Mouse (Mus musculus) adrenal gland, postnatal 36 days (tissue): ENCODE measurements around the gene Dennd5a. TPM values are rescaled to one million over a fixed set of nuclear protein-coding genes. Genes with fewer than 3 reads are reported as not detected.

Source experiments
- DNase-seq, 2 experiments: peaks; one replicate each; pipeline ENCODE4 v3.0.0; 2021; ENCODE audit warnings: mixed read lengths in 1 of 2
- total RNA-seq, 2 experiments: library from RNA; stranded (reverse); gene quantifications; 2 replicates each; pipeline ENCODE4 v1.2.3; 2021

The Dennd5a gene
- total RNA-seq, 2 experiments from 2014 or later = 161 to 174 TPM

DNA sequence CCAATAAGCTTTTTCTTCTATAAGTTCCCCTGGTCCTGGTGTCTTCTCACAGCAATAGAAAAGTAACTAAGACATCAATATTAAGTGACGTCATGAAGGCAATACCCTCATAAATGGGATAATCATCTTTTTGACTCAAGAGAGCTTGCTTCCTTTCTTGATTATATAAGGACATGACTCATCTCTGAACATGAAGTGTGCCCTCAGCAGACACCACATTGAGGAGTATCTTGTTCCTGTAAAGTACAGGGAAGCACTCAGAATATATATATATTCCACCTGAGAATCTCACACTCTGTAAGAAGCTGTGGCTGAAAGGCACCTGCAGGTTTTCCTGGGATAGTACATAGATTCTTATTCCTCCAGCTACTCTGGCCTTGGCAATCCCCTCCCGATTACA is 77.7 kb downstream of the Dennd5a start:
- DNase-seq = no peak

DNA sequence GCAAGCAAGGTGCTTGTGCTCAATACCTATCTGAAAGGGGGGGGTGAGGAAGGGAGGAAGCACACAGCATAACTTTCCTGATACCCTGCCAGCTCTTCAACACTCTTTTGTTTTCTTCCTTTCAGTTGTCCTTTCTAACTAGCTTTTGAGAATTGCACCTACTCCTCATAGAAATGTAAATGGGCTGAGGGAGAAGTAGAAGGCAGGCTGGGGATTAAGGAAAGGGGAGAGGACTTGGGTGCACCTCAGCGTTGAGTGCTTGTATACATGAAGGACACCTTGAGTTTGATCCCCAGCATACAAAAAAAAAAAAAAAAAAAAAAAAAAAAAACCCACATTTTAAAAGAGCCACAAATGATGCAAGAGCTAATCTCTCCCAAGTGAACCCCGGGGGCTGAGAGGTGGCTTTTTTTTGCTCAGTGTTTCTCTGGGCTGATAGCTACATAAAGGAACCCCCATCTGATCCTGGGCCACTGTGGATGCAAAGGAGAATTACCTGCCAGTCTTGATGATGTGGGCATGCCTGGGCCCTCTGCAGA is 78.6 kb downstream of the Dennd5a start:
- no peak for DNase-seq

GRCm38 (mm10) chr7:109879158-109879557 is 81.1 kb downstream of the Dennd5a start:
- DNase-seq = peak in 1 of 2 experiments; percentile 14

DNA sequence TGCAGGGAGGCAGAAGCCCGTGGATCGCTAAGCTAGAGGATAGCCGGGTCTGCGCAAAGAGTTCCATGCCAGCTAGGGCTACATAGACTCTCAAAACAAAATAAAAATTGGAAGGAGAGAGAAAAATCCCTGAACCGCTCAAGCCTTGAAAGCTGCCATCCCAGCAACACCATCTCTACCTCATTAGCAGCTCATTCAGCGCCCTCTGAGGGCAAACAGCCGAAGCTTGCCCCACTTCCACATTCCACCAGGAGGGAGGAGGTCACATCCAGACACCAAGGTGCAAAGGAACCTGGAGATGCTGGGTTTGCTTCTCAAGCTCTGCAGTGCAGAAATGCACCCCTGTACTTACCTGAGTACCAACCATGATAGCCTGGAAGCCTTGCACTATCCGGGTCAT is 84.2 kb downstream of the Dennd5a start:
- no peak for DNase-seq

DNA sequence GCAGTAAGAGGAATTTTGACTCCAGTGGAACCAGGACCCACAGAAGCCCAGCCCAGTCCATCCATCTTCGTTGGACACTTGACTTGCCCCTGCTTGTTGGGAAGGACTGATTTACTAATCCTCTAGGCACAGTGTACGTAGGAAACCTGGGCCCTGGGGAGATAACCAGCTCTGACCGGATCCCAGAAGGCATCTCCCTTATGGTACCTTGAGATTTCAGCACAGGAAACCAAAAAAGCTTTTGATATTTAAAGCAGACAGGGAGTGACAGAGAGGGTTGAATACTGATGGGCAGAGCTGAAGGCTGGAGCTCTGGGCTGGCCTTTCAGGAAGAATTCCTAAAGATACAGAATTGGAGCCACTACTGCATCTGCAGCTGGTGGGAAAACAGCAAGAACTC is 84.7 kb downstream of the Dennd5a start:
- DNase-seq = no peak

DNA sequence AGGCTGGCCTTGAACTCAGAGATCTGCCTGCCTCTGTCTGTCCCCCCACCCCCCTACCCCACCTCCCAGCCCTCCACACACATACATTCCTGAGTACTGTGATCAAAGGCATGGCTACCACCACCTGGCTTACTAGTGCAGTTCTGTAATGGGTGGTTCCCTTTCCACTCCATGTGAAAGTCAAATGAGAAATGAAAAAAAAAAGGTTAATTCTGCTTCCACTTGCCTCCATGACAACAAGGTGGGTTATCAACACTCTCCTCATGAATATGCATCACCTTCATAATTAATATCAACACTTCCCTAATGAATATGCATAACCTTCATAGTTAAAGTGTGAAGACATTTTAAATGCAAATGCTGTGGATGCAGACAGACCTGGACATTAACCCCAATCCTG is 85.2 kb downstream of the Dennd5a start:
- no peak for DNase-seq

DNA sequence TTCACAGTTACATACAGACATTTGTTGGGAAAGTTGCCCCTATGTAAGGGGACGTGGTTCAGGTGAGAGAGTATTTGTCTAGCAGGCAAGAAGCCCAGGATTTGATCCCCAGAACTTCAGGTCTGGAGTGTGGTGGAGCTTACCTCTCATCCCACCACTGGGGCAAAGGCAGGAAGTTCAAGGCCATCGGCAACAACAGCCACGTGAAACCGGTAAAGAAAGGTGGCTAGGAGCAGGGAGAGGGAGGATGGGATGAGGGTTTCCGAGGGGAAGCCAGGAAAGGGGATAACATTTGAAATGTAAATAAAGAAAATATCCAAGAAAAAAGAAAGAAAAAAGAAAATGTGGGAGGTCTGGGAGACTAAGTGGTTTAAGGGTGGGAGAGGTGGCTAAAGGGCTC is 87.1 kb downstream of the Dennd5a start:
- no peak for DNase-seq

- no peak for DNase-seq
Measured at GRCm38 (mm10) chr7:109871232-109871631, 89.0 kb downstream of the Dennd5a start.

- DNase-seq = no peak
Measured at GRCm38 (mm10) chr7:109868498-109868897, 91.8 kb downstream of the Dennd5a start.

- no peak for DNase-seq
Measured at GRCm38 (mm10) chr7:109866643-109867042, 93.6 kb downstream of the Dennd5a start.

DNA sequence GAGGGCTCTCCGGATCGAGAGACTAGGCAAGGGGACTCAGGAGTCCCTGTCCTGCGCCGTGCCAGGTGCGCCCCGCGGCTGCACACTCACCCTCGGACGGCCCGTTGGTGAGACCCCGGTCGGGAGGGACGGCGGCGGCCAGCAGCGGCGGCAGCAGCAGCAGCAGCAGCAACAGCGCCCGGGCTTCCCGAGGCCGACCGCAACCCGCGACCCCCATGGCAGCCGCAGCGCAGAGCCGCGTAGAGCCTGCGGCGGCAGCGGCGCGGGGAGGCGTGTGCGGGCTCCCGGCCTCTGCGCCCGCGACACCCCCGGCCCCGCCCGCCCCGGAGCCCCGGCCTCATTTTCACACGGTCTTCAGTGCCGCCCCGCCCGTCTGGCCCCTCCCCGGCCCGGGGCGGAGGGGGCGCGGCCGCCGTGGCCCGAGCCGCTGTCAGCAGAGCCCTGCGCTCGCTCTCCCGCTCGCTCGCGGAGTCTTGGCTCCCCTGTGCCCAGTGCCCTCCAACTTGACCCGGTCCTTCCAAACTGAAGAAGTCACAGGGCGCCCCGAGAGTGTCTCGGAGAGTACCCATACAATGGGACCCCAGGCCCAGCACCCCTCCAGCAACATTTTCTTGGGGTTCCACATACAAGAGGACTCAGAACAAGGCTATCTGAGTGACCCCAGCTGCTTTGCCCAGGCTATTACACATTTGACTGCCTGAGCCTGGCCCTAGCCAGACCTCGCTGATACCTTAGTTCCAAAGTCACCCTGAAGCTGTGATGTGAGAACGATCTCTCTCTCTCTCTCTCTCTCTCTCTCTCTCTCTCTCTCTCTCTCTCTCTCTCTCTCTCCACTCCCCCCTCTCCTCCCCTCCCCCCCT is 94.7 kb downstream of the Dennd5a start, which contains the start of gene Scube2:
TSS of gene Scube2 (minus strand) at position 310 of the 860 bp plus-strand sequence.
- DNase-seq = peak; percentile 53 to 68

DNA sequence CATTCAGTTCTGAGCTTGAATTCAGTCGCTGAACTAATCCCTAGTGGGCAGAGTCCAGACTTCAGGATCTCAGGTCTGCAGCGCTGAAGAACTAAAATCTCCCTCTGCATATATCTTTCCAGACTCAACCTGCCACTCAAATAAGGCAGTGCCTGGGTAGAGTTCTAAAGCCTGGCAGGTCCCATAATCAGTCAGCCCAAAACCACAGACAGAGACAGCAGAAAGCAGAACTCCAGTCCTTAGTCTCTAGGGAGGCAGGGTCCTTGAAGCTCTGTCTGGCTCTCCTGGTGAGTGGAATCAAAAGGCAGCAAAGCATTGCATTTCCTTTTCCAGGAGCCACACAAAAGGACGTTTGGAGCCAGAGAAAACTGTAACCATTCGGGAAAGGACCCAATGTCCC is 96.7 kb downstream of the Dennd5a start:
- no peak for DNase-seq

DNA sequence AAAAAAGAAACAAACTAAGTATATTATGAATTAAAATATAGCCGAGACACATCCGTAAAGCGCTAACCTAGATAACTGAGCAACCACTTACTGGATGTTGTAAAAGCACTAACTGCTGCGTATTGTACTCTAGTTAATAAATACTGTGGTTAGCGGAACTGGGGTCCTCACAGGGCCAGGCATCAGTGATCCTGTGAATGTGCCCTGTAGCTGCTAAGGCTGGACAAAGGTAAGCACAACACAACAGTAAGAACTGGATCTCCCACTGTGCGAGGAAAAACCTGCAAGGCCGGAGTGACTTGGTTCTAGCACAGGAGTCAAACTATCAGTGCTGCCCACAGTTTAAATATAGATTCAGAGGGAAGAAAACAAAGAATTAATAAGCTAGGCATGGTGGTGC is 100.1 kb downstream of the Dennd5a start:
- no peak for DNase-seq

GRCm38 (mm10) chr7:109859354-109859753 is 100.9 kb downstream of the Dennd5a start:
- DNase-seq = no peak

DNA sequence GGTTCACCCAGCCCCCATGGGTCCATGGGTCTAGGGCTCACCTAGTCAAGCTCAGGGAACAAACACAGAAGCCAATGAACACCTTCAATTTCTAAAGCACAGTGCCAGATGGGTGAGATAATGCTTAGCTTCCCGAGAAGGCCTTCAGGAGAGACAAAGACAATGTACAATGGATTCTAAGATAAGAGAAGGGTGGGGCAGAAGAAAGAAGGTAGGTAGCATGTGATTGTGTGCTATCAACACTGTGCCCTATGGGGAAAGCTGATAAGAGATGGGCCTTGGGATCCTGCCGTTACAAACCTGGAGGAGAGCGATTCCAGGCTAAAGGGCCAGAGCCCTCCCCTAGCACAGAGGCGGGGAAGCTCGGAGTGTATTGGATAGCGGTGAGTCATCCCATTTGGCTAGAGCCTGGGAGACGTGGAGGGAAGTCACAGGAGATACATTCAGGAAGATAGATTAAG is 107.5 kb downstream of the Dennd5a start:
- peak; percentile 63 to 67 for DNase-seq

DNA sequence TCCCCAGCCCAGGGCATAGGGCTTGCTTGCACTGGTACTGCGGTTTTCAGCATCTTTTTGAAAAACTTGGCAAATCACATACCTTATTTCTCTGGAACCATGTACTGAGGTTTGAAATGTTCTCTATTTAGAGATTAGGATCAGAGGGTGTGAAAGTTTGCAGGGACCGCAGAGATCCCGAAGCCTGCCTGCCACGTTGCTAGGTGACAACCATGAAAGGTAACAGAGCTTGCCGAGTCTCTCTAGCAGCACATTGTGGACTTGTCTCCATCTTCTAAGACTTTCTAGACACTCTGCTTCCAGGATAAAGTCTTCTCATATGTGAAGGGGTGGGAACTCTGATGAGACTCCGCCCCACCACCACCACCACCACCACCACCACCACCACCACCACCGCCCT is 108.3 kb downstream of the Dennd5a start:
- no peak for DNase-seq

DNA sequence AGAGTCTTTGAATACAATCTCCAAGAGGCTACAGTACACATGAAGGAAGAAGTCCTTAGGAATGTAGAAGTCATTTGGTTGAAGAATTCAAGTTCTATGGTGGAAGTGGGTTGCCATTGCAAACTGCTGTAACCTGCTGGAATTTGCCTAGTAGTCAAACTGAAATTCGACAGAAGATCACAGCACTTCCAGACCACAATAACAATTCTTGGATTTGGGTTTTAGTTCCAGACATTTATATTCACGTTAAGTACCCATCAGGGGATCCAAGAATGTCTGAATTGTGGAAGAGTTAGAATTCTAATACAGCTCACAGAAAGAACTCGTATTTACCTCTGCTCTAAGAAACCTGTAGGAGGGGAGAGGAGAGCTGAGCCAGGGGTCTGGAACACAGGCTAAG is 109.7 kb downstream of the Dennd5a start:
- no peak for DNase-seq

- DNase-seq = no peak
Measured at GRCm38 (mm10) chr7:109849750-109850434, 110.4 kb downstream of the Dennd5a start.

DNA sequence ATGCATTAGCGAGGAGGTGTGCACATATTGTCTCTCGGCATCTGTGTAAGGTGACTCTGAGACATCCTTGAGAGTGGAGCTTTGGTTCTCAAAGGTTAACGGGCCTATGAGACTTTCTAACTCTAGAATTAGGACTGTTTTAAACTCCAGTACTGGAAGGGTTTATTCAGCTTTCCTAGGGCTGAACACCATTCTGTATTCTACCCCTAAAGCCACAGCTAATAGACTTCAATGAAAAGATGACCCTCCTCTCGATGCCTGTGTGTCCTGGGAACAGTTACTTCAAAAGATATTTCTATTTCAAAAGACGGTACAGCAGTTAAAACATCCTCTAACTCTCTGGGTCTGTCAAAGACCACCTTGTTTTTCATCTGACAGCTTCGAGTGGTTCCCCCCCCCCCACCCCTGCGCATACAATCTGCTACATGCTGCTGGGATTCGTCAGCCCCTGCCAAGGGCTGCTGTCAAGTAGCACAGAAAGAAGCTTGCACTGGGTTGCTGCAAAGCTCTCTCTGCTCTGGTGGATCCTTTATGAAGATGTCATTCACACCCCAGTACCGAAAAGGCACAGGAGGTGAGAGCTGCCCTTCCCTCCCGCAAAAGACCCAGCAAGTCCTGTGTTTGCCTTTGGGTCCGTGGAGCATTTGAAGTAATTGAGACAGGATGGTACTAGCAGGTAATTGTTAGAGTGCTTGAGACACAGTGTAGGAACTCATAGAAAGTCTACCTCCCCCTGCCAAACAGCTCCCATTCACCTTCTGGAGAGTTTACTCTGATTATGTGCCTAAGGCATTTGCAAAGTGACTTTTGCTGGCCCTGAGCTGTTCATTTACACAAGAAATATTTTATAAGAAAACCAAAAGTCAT is 111.2 kb downstream of the Dennd5a start:
- DNase-seq = no peak

DNA sequence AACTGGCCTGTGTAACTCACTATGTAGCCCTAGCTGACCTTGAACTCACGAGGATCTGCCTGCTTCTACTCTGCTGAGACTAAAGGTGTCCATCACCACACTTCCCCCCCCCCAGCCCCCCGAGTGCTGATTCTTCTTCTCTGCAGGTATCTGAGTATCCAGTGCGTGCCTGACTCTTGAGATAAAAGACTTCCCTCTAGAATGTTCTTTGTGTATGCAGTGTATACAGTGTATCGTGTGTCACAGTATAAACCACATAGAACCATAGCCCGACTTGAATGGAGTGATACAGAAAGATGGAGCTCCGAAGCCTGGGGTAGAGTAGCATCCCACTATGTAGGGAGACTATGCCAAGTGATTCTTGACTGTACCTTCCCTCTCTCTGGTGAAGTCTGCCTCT is 116.2 kb downstream of the Dennd5a start:
- DNase-seq = no peak
